In genomic region chr7:4653351-4653750, GRCm38 (mm10) we compare ENCODE assay signal across 16 mouse cellular contexts. TPM values are rescaled to one million over a fixed set of nuclear protein-coding genes. Genes with fewer than 3 reads are reported as not detected.
DNase-seq lines count a peak whose midpoint lies in the region; ATAC-seq and TF ChIP-seq lines count a peak whose summit lies in the region.
"Had no signal": no experiment of that assay in that cellular context is flagged by ENCODE, and none has a peak within 500 bp of the region (broad histone marks: within the 10 kb centered on the region; RNA-seq: fewer than 3 reads in every experiment).

No protein-coding gene starts in this region.

- peaks cover 17% of the 10 kb centered on the region for H3K36me3 ChIP-seq in embryonic facial prominence, embryonic 13.5 days
- H3K36me3 ChIP-seq in embryonic facial prominence, embryonic 10.5 days (replicated peaks), result peaks cover 33% of the 10 kb centered on the region
- no peaks in the 10 kb centered on the region for H3K36me3 ChIP-seq in spleen, adult 2 months (ENCODE audit: control insufficient read depth, insufficient read depth, low read length)
- H3K36me3 ChIP-seq in liver, embryonic 14.5 days (replicated peaks; ENCODE audit: control insufficient read depth, insufficient read depth, low read depth), result peaks cover 8% of the 10 kb centered on the region
- 0 out of 2 replicates have a peak, but pooled peaks cover 9% of the 10 kb centered on the region for H3K36me3 ChIP-seq in stomach, embryonic 15.5 days
- no peaks in the 10 kb centered on the region for H3K36me3 ChIP-seq in midbrain, embryonic 16.5 days (ENCODE audit: control insufficient read depth, insufficient read depth, low read length)

- no peak for DNase-seq in embryonic facial prominence, embryonic 10.5 days (ENCODE audit: low spot score)
- no peak for DNase-seq in spleen, adult 2 months (ENCODE audit: low read depth in 1 of 2, low spot score in 2 of 2)
- DNase-seq in spleen, adult 18-20 months, result no peak
- DNase-seq in liver, embryonic 14.5 days (ENCODE audit: low read depth in 3 of 3, low spot score in 3 of 3), result no peak
- DNase-seq in frontal cortex, postnatal 25 days (ENCODE audit: low spot score in 2 of 2), result no peak
- DNase-seq: cerebellum, adult 8-10 months; right cerebral cortex, postnatal 25 days had no signal

- no peaks in the 10 kb centered on the region for H3K9me3 ChIP-seq in embryonic facial prominence, embryonic 13.5 days
- H3K9me3 ChIP-seq in embryonic facial prominence, embryonic 10.5 days, result no peaks in the 10 kb centered on the region
- no peaks in the 10 kb centered on the region for H3K9me3 ChIP-seq in liver, embryonic 14.5 days (ENCODE audit: control insufficient read depth, low read length)
- no peaks in the 10 kb centered on the region for H3K9me3 ChIP-seq in stomach, embryonic 15.5 days
- H3K9me3 ChIP-seq in midbrain, embryonic 16.5 days (replicated peaks; ENCODE audit: control insufficient read depth, low read length, poor library complexity, severe bottlenecking), result no peaks in the 10 kb centered on the region
- H3K9me3 ChIP-seq: forebrain, embryonic 10.5 days; heart, embryonic 13.5 days; kidney, embryonic 15.5 days; limb, embryonic 12.5 days had no signal

- H3K4me1 ChIP-seq in embryonic facial prominence, embryonic 13.5 days, result peaks cover 43% of the 10 kb centered on the region
- peaks cover 27% of the 10 kb centered on the region for H3K4me1 ChIP-seq in embryonic facial prominence, embryonic 10.5 days
- peaks cover 44% of the 10 kb centered on the region for H3K4me1 ChIP-seq in spleen, adult 2 months (ENCODE audit: control insufficient read depth, insufficient read depth, insufficient read length)
- H3K4me1 ChIP-seq in liver, embryonic 14.5 days (replicated peaks; ENCODE audit: control insufficient read depth in 2 of 2, insufficient read depth in 2 of 2, low read length in 1 of 2), result peaks cover 33 to 39% of the 10 kb centered on the region in 2 experiments
- H3K4me1 ChIP-seq in stomach, embryonic 15.5 days, result peaks cover 42% of the 10 kb centered on the region
- H3K4me1 ChIP-seq in midbrain, embryonic 16.5 days (ENCODE audit: control insufficient read depth, insufficient read depth, low read length), result peaks cover 32% of the 10 kb centered on the region

- no peak overlapping the region for H3K4me2 ChIP-seq in embryonic facial prominence, embryonic 13.5 days
- peak overlapping the region; percentile 99 for H3K4me2 ChIP-seq in liver, embryonic 14.5 days (ENCODE audit: low read depth)
- H3K4me2 ChIP-seq in stomach, embryonic 15.5 days, result no peak overlapping the region
- no peak overlapping the region for H3K4me2 ChIP-seq in midbrain, embryonic 16.5 days (ENCODE audit: low read length)
- H3K4me2 ChIP-seq: kidney, embryonic 15.5 days; limb, embryonic 12.5 days had no signal

- no peak for ATAC-seq in embryonic facial prominence, embryonic 13.5 days (ENCODE audit: insufficient number of reproducible peaks, insufficient read depth, low FRiP score, low TSS enrichment, low read depth)
- no peak for ATAC-seq in liver, embryonic 14.5 days (ENCODE audit: insufficient read depth)
- no peak for ATAC-seq in stomach, embryonic 15.5 days (ENCODE audit: insufficient read depth, low FRiP score, low read depth)
- ATAC-seq in midbrain, embryonic 16.5 days, result no peak
- ATAC-seq: hindbrain, embryonic 16.5 days had no signal

- TF ChIP-seq CTCF in spleen, adult 2 months (IDR thresholded peaks at IDR 0.05; ENCODE audit: extremely low read depth, insufficient read depth, insufficient read length, insufficient replicate concordance), result no peak
- no peak for TF ChIP-seq CTCF in liver, embryonic 14.5 days (IDR thresholded peaks at IDR 0.05; ENCODE audit: low read depth)

- H3K9ac ChIP-seq in embryonic facial prominence, embryonic 13.5 days, result 0 out of 2 replicates have a peak overlapping the region, but pooled peaks have one; percentile 11
- H3K9ac ChIP-seq in liver, embryonic 14.5 days (replicated peaks), result no peak overlapping the region
- no peak overlapping the region for H3K9ac ChIP-seq in stomach, embryonic 15.5 days
- H3K9ac ChIP-seq in midbrain, embryonic 16.5 days (ENCODE audit: low read depth, low read length), result no peak overlapping the region
- H3K9ac ChIP-seq: heart, embryonic 13.5 days; kidney, embryonic 15.5 days; limb, embryonic 12.5 days had no signal

- no peaks in the 10 kb centered on the region for H3K27me3 ChIP-seq in embryonic facial prominence, embryonic 13.5 days
- no peaks in the 10 kb centered on the region for H3K27me3 ChIP-seq in embryonic facial prominence, embryonic 10.5 days (replicated peaks; ENCODE audit: low read depth, poor library complexity, severe bottlenecking)
- no peaks in the 10 kb centered on the region for H3K27me3 ChIP-seq in spleen, adult 2 months (ENCODE audit: control insufficient read depth, insufficient read depth, low read length)
- no peaks in the 10 kb centered on the region for H3K27me3 ChIP-seq in liver, embryonic 14.5 days (ENCODE audit: control insufficient read depth, insufficient read depth, low read length)
- no peaks in the 10 kb centered on the region for H3K27me3 ChIP-seq in stomach, embryonic 15.5 days (replicated peaks)
- H3K27me3 ChIP-seq in midbrain, embryonic 16.5 days (ENCODE audit: control insufficient read depth, insufficient read depth, low read depth, low read length), result no peaks in the 10 kb centered on the region
- H3K27me3 ChIP-seq: heart, embryonic 13.5 days; kidney, embryonic 15.5 days; limb, embryonic 12.5 days had no signal

- no peak overlapping the region for H3K4me3 ChIP-seq in embryonic facial prominence, embryonic 13.5 days
- no peak overlapping the region for H3K4me3 ChIP-seq in embryonic facial prominence, embryonic 10.5 days
- peak overlapping the region; percentile 38; the same call in 1 of the 2 replicates for H3K4me3 ChIP-seq in spleen, adult 2 months (ENCODE audit: extremely low read depth, insufficient read depth, insufficient read length)
- peak overlapping the region in 1 of 2 experiments; percentile 12; a peak in 1 of 4 replicates for H3K4me3 ChIP-seq in liver, embryonic 14.5 days (ENCODE audit: insufficient read depth in 1 of 2, low read depth in 2 of 2, low read length in 2 of 2)
- H3K4me3 ChIP-seq in stomach, embryonic 15.5 days (replicated peaks), result no peak overlapping the region
- H3K4me3 ChIP-seq in midbrain, embryonic 16.5 days (ENCODE audit: low read depth, low read length), result no peak overlapping the region
- H3K4me3 ChIP-seq: forebrain, embryonic 10.5 days; heart, embryonic 13.5 days; kidney, embryonic 15.5 days; limb, embryonic 12.5 days had no signal

- H3K27ac ChIP-seq in embryonic facial prominence, embryonic 13.5 days, result no peak overlapping the region
- H3K27ac ChIP-seq in embryonic facial prominence, embryonic 10.5 days (replicated peaks), result no peak overlapping the region
- H3K27ac ChIP-seq in spleen, adult 2 months (ENCODE audit: insufficient read depth, low read length), result peak overlapping the region; percentile 96
- H3K27ac ChIP-seq in liver, embryonic 14.5 days, result peak overlapping the region; percentile 1; the same call in 1 of the 2 replicates
- 0 out of 2 replicates have a peak overlapping the region, but pooled peaks have one; percentile 35 for H3K27ac ChIP-seq in stomach, embryonic 15.5 days
- H3K27ac ChIP-seq in midbrain, embryonic 16.5 days (ENCODE audit: low read length), result no peak overlapping the region
- H3K27ac ChIP-seq: forebrain, embryonic 10.5 days; limb, embryonic 12.5 days had no signal

- WGBS in embryonic facial prominence, embryonic 13.5 days, result 68% methylated on average over 5 of the region's 5 CpGs
- 84% methylated on average over 5 of the region's 5 CpGs for WGBS in embryonic facial prominence, embryonic 10.5 days
- WGBS in spleen, adult 2 months, result 10% methylated on average over 5 of the region's 5 CpGs
- WGBS in liver, embryonic 14.5 days (ENCODE audit: insufficient replicate concordance), result 29% methylated on average over 5 of the region's 5 CpGs
- WGBS in stomach, embryonic 15.5 days, result 73% methylated on average over 5 of the region's 5 CpGs
- 86% methylated on average over 5 of the region's 5 CpGs for WGBS in midbrain, embryonic 16.5 days

- TF ChIP-seq POLR2A in spleen, adult 2 months (IDR thresholded peaks at IDR 0.05; ENCODE audit: low read depth, low read length), result no peak

- no peak for TF ChIP-seq EP300 in liver, embryonic 14.5 days (IDR thresholded peaks at IDR 0.05; ENCODE audit: low read depth)

RNA-seq across cellular contexts. Expression of gene Ppp6r1, which starts 5.5 kb away (rescaled TPM):
- polyA plus RNA-seq in embryonic facial prominence, embryonic 13.5 days (2015; fragmentation: Nextera tagmentation; extraction: Ambion mirVana), result 10.5 and 14.1 TPM in 2 replicates
- 9.3 and 11.0 TPM in 2 replicates for polyA plus RNA-seq in embryonic facial prominence, embryonic 10.5 days (2016; fragmentation: Nextera tagmentation; extraction: Ambion mirVana)
- 136 and 159 TPM in 2 replicates for polyA plus RNA-seq in spleen, adult 2 months (2012; rRNA removed)
- polyA plus RNA-seq in liver, embryonic 14.5 days (2012; rRNA removed), result 30.8 and 33.6 TPM in 2 replicates
- 4.3 and 5.1 TPM in 2 replicates for polyA plus RNA-seq in liver, embryonic 14.5 days (2014; fragmentation: Nextera tagmentation; extraction: Ambion mirVana)
- polyA plus RNA-seq in stomach, embryonic 15.5 days (2015; fragmentation: Nextera tagmentation; extraction: Ambion mirVana), result 8.5 and 9.0 TPM in 2 replicates
- polyA plus RNA-seq in midbrain, embryonic 16.5 days (2015; fragmentation: Nextera tagmentation; extraction: Ambion mirVana), result 5.6 and 6.8 TPM in 2 replicates

RNA-seq across cellular contexts. Expression of gene Tmem86b, which starts 22.1 kb away (rescaled TPM):
- 2.0 and 2.2 TPM in 2 replicates for polyA plus RNA-seq in embryonic facial prominence, embryonic 13.5 days (2015; fragmentation: Nextera tagmentation; extraction: Ambion mirVana)
- polyA plus RNA-seq in embryonic facial prominence, embryonic 10.5 days (2016; fragmentation: Nextera tagmentation; extraction: Ambion mirVana), result 1.9 and 2.1 TPM in 2 replicates
- polyA plus RNA-seq in spleen, adult 2 months (2012; rRNA removed), result 31.9 and 32.7 TPM in 2 replicates
- polyA plus RNA-seq in liver, embryonic 14.5 days (2012; rRNA removed), result 36.4 and 51.0 TPM in 2 replicates
- polyA plus RNA-seq in liver, embryonic 14.5 days (2014; fragmentation: Nextera tagmentation; extraction: Ambion mirVana), result 30.5 and 32.9 TPM in 2 replicates
- polyA plus RNA-seq in stomach, embryonic 15.5 days (2015; fragmentation: Nextera tagmentation; extraction: Ambion mirVana), result 2.4 and 4.8 TPM in 2 replicates
- polyA plus RNA-seq in midbrain, embryonic 16.5 days (2015; fragmentation: Nextera tagmentation; extraction: Ambion mirVana), result 2.1 and 2.4 TPM in 2 replicates

RNA-seq across cellular contexts. Expression of gene Hspbp1, which starts 31.5 kb away (rescaled TPM):
- polyA plus RNA-seq in embryonic facial prominence, embryonic 13.5 days (2015; fragmentation: Nextera tagmentation; extraction: Ambion mirVana), result 78.4 and 92.3 TPM in 2 replicates
- 131 and 136 TPM in 2 replicates for polyA plus RNA-seq in embryonic facial prominence, embryonic 10.5 days (2016; fragmentation: Nextera tagmentation; extraction: Ambion mirVana)
- polyA plus RNA-seq in spleen, adult 2 months (2012; rRNA removed), result 32.2 and 37.3 TPM in 2 replicates
- polyA plus RNA-seq in liver, embryonic 14.5 days (2012; rRNA removed), result 28.2 and 38.5 TPM in 2 replicates
- polyA plus RNA-seq in liver, embryonic 14.5 days (2014; fragmentation: Nextera tagmentation; extraction: Ambion mirVana), result 56.7 and 60.6 TPM in 2 replicates
- 83.5 and 94.5 TPM in 2 replicates for polyA plus RNA-seq in stomach, embryonic 15.5 days (2015; fragmentation: Nextera tagmentation; extraction: Ambion mirVana)
- polyA plus RNA-seq in midbrain, embryonic 16.5 days (2015; fragmentation: Nextera tagmentation; extraction: Ambion mirVana), result 169 and 181 TPM in 2 replicates

RNA-seq across cellular contexts. Expression of gene Brsk1, which starts 37.1 kb away (rescaled TPM):
- polyA plus RNA-seq in embryonic facial prominence, embryonic 13.5 days (2015; fragmentation: Nextera tagmentation; extraction: Ambion mirVana), result 2.7 and 3.1 TPM in 2 replicates
- 2.0 and 2.2 TPM in 2 replicates for polyA plus RNA-seq in embryonic facial prominence, embryonic 10.5 days (2016; fragmentation: Nextera tagmentation; extraction: Ambion mirVana)
- 0.84 and 1.3 TPM in 2 replicates for polyA plus RNA-seq in spleen, adult 2 months (2012; rRNA removed)
- polyA plus RNA-seq in liver, embryonic 14.5 days (2012; rRNA removed), result 0.39 and 0.54 TPM in 2 replicates
- not detected in 2 replicates for polyA plus RNA-seq in liver, embryonic 14.5 days (2014; fragmentation: Nextera tagmentation; extraction: Ambion mirVana)
- 0.94 and 1.3 TPM in 2 replicates for polyA plus RNA-seq in stomach, embryonic 15.5 days (2015; fragmentation: Nextera tagmentation; extraction: Ambion mirVana)
- 7.5 and 7.8 TPM in 2 replicates for polyA plus RNA-seq in midbrain, embryonic 16.5 days (2015; fragmentation: Nextera tagmentation; extraction: Ambion mirVana)

RNA-seq across cellular contexts. Expression of gene Ptprh, which starts 49.5 kb away (rescaled TPM):
- polyA plus RNA-seq in embryonic facial prominence, embryonic 13.5 days (2015; fragmentation: Nextera tagmentation; extraction: Ambion mirVana), result 0.14 TPM in 1 of 2 replicates, not detected in the other
- polyA plus RNA-seq in embryonic facial prominence, embryonic 10.5 days (2016; fragmentation: Nextera tagmentation; extraction: Ambion mirVana), result not detected in 2 replicates
- 0.07 and 0.11 TPM in 2 replicates for polyA plus RNA-seq in spleen, adult 2 months (2012; rRNA removed)
- not detected in 2 replicates for polyA plus RNA-seq in liver, embryonic 14.5 days (2012; rRNA removed)
- not detected in 2 replicates for polyA plus RNA-seq in liver, embryonic 14.5 days (2014; fragmentation: Nextera tagmentation; extraction: Ambion mirVana)
- polyA plus RNA-seq in stomach, embryonic 15.5 days (2015; fragmentation: Nextera tagmentation; extraction: Ambion mirVana), result 0.80 and 0.89 TPM in 2 replicates
- 0.68 and 1.4 TPM in 2 replicates for polyA plus RNA-seq in midbrain, embryonic 16.5 days (2015; fragmentation: Nextera tagmentation; extraction: Ambion mirVana)
- polyA plus RNA-seq: embryonic facial prominence, embryonic 11.5 days; limb, embryonic 12.5 days had no signal

Comparison
In these comparisons a context has a peak if more than half of its experiments do, and no peak if none do; other contexts are left out.
1. H3K27ac ChIP-seq: peak in spleen, adult 2 months (single experiment), liver, embryonic 14.5 days (single experiment) and stomach, embryonic 15.5 days (single experiment); none in embryonic facial prominence, embryonic 13.5 days (single experiment), embryonic facial prominence, embryonic 10.5 days (single experiment) and midbrain, embryonic 16.5 days (single experiment).